Mouse (Mus musculus) c-Kit-positive CD71-positive TER-119-positive erythroid progenitor cells, embryonic 14.5 days (primary cell): ENCODE measurements around the gene Dek.

Experiments
- DNase-seq: peaks from one replicate; pipeline ENCODE4 v3.0.0-alpha.2; 2013; ENCODE audit warnings: low spot score

The Dek gene

DNA sequence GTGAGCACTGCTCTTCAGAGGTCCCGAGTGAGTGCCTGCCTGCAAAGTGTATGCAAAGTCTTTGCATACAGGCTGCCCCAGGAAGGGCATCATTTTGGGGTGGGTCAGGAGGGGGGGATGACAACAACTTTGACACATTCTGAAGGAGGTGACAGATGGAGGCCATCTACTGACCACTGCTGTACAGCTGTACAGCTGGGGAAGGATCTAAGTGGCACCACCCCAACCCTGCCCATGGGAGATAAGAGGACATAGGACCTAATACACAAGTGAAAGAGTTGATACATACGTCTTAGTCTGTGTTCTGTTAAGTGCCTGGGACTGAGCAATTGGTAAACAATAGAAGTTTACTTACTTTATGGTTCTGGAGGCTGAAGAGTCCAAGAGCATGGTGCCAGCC lies 3.2 kb upstream of the Dek start:
- no peak for DNase-seq

DNA sequence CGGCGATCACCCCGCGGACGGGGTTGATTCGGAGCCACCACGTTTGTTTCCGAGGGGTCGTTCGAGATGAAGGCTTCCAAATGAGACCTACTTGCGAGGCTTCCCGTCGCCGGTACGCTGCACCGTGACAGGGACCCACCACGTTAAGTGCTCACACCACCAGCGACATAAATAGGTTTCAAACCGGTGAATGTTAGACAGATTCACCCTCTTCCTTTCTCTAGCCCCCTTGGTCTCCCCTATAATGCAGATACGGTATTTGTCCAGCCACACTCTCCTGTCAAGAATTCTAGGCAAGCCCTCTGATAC lies 533 bp upstream of the Dek start:
- no peak for DNase-seq

DNA sequence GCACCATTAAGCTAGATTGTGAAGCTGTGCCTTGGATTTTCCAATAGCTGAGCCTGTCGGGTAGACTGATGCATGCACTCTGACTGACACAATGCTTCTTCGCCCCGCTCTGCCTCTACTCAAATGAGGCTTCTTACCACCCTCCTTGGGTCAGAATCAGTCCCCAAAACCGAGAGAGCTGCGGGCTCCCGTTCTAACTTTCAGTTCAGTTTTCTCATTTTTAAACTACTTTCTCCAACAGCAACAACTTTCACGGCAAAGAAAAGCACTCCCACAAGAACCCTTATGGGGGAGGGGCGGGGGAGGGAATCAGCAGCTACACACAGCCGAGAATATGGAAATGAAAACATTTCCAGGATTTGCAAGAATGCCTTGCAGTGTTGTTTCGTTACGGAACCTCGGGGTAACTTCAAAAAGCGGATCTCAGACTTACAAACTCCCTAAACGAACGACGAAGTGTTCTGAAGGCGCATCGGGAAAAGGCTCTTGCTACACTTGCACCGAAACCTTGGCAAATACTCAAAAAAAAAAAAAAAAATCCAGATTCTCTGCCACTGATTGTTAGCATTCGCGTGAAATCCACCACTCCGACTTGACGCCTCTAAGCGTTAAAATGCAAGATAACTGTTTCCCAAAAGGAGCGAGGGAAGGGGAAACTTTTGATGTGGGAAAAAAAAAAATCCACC lies 1.0 kb downstream of the Dek start:
- no peak for DNase-seq

DNA sequence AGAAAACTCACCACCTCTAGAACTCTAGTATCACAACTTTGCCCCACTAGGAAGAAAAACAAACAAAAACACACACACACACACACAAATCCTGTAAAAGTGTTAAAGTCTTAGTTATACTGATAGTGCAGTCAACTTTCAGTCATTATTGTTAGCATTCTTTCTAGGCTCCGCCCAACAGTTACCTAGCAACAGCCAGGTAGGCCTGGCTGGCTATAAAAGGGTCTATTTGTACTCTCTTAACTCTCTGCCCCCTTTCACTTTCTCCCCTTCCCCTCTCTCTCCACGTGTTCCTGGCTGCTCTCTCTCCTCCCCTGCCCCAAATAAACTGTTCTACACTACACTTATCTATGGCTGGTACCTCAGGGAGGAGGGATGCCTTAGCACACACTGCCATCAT lies 1.9 kb downstream of the Dek start:
- no peak for DNase-seq

DNA sequence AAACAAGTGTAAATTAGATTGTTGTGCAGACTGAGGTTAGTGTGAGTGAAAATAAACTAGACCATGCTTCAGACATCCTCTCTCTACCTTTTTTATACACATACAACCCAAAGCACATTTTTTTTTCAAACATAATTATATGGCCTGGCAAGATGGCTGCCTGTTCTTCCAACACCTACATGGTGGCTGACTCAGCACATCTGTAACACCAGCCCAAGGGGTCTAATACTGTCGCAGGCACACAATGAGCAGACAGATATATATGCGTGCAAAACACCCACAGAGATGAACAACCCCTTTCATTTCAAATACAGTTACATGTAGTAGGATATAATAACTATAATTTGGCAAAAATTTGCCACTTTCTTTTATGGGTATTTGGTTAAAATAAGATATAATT lies 5.4 kb downstream of the Dek start:
- no peak for DNase-seq

DNA sequence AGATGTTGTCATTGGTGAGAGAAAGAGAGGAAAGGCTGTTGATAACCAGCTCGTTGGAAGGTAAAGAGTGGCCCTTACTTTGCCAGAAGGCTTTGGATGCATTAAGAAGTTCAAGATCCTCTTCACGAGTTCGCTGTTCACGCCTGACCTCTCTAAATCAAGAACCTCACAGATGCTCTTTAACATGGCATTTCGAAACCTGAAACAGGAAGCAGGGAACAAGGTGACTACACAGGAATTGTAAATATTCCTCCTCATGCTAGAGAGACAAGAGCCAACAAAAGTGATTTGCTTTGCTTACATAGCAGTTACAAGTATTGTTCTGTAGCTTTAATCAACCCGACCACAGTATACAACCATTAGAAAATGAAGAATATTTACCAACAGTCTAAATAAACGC lies 6.7 kb downstream of the Dek start:
- DNase-seq: no peak

DNA sequence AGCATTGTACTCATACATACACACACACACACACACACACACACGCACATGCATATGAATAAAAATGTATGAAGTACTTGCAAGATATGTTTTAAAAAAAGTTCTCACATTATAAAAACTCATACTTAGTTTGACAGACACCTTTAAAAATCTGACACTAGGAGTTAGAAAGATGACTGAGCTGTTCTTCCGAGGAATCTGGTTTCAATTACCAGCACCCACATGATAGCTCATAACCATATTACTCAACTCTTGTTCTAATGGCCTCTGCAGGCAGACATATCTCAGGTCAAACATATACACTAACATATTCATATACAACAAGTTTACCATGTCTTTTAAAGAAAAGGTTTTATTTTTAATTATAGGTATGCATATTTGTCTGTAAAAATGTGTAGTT lies 9.4 kb downstream of the Dek start:
- DNase-seq: no peak

DNA sequence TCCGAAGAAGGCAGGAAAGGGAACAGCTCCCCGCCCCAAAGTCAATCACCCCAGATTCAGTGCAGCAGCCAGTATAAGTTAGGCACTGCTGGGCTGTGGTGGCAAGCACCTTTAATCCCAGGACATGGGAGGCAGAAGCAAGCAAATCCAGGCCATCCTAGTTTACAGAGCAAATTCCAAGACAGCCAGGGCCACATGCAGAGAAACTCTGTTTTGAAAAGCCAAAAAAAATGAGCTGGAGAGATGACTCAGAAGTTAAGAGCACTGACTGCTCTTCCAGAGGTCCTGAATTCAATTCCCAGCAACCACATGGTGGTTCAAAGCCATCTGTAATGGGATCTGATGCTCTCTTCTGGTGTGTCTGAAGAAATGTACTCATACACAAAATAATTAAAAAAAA lies 12.2 kb downstream of the Dek start:
- DNase-seq: no peak

DNA sequence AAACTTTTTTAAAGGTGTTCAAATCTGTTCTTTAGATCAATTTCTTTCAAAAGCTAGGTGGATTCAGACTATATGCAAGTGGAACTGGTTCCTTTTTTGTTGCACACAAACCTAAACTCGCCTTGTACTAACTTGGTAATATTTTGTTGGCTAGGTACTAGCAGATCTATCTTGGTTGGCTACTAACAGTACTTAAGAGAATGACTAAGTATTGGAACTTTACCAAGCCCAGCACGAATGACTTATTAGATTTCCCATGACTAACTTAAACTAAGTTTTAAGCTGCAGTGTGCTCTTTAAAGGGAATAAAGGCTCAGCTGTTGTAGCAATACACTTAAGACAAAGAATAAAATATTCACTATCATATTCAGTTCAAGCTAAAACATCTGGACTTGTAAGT lies 16.7 kb downstream of the Dek start:
- DNase-seq: no peak

DNA sequence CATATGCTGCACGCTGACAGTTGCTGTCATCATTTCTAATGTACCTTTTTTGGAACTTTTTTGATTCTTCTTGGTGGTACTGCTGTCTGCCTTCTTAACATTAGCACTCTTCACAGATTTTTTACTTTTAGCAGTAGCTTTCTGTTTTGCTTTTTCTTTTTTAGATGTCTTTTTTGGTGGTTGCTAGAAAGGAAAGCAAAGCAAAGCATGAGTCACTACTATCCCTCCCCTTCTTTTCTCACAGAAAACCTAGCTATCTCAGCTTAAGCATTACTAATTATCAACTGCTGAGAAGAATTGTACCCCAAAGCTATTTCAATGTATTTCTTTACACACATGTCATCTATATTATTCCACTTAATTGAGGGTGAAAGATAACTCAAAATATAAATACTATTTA lies 17.6 kb downstream of the Dek start:
- no peak for DNase-seq

DNA sequence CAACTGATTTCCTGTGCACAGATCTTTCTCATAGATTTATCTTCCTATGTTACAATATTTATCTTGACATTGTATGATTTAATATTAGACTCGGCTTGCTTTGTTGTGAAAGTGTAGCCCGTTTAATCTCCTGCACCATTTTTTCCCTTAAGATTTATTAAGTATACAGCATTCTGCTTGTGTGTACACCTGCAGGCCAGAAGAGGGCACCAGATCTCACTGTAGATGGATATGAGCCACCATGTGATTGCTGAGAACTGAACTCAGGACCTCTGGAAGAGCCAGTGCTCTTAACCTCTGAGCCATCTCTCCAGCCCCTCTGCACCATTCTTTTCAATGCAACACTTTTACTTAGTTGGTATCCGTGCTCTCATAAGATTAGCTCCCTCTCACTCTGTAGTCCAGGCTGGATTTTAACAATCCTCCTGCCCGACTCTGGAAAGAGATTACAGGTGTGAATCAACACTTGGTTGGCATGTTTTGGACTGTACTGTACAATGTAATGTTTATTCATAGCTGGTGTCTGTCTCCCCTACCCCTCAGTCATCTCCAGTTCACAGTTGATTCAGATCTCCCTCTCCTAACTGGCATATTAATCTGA lies 25.0 kb downstream of the Dek start:
- DNase-seq: no peak

DNA sequence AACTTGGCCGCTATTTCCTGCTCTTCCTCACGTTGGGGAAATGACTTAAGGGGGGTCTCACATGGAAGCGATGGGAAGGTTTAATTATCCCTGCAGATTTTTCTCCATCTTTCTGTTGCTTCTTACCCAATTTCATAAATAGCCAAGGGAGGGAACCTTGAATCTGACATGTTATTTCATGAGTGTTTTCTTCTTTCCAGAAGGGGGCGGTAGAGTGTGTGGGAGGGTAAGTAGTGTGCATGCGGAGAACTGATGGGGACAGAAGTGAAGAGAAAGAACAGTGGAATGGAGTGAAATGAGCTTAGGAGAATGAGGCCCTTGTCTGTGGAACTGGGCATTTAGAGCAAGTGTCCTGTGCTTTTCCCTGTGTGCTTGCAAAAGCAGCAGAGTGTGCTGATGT lies 27.2 kb downstream of the Dek start:
- no peak for DNase-seq

DNA sequence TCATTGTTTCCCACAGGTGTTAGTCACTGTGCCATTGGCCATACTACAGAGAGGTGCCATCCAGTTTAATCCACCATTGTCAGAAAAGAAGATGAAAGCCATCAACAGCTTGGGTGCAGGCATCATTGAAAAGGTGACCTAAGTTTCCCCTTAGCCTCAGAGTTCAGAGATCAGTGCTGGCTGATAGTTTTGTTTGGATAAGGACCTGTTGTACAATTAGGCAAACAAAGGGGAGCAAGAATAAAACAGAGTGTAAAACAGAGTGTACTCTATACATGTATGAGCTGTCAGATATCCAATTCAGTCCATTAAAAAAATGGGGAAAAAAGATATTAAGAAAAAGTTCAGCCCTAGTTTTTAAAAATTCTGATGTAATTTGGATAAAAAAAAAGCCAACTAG lies 28.6 kb downstream of the Dek start:
- DNase-seq: no peak

DNA sequence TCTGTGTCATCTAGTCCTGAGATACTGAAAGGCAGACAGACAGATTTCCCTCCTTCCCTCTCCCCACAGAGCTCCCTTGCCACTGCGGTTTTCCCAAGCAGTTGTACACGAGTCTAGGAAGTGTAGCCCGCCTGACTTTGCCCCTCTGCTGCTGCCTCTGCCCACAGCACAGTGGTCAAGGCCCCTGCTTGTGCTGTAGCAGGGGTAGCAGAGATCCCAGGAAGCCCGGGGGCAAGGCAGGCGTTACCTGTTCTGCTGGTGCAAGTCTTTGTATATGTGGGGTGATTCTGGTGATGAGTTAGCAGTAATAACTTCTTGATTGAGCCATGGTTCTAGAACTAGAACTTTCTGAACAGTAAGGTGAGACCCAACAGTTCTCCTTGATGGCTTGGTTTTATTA lies 29.8 kb downstream of the Dek start:
- DNase-seq: no peak

DNA sequence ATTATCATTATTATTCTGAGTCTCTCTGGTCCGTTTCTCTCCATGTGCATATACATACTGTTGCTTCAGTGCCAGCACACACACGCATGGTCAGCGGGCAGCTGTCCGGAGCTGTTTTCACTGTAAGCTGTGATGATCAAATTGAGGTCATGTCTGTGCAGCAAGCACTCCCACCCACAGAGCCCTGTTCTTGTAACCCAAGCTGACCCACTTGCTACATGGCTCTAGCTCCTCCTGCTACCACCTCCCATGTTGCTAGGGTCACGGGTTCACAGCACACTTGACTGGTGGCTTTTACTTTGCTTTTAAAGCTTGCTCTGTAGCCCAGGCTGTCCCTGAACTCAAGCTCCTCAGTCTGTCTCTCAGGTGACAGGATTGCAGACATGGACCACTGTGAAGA lies 33.5 kb downstream of the Dek start:
- DNase-seq: no peak

DNA sequence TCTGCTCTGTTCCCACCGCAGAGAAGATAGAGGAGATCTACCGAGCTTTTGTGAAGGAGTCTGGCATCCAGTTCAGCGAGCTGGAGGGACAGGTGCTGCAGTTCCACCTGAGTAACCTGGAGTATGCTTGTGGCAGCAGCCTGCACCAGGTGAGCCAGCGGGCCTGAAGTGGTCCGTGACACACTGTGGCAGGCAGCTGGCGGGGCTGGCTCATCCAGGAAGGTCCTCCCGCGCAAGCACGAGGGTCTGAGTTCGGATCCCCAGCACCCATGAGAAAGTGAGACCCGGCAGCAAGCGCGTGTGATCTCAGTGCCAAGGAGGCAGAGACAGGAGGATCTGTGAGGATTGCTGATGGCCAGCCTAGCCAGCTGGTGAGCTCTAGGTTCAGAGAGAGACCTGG lies 34.1 kb downstream of the Dek start:
- DNase-seq: no peak

DNA sequence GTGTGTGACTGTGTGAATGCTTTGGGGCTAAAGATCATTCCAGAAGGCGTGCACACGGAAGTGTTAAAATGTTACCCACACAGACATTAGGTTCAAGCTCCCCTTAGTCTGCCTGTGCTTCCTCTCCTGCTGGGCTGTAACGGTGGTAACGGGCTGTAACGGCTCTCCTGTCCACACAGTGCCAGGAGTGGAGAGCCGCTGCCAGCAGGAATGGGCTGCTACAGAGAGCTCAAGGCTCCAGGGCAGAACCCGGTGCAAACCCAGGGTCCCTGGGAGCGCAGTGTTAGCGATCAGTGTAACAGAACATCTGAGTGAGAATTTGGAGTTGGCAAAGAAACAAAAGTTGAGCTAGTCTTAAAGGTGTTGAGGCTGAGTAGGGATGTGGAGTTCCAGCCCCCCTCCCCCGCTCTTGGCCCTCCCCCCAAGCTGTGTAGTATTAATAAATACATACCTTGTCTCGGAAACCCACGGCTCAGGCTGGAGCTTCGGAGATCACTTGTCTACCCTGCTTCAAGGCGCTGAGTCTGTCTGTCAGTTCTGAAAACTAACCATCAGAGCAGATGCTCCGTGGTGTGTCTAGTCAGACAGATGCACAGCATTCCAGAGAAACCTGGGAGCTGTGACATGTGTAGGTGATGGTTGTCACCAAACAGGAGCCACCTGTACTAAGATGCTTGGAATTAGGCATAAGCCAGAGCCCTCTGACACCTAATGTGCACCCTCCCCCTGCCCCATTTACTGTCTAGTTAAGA lies 35.5 kb downstream of the Dek start:
- no peak for DNase-seq

DNA sequence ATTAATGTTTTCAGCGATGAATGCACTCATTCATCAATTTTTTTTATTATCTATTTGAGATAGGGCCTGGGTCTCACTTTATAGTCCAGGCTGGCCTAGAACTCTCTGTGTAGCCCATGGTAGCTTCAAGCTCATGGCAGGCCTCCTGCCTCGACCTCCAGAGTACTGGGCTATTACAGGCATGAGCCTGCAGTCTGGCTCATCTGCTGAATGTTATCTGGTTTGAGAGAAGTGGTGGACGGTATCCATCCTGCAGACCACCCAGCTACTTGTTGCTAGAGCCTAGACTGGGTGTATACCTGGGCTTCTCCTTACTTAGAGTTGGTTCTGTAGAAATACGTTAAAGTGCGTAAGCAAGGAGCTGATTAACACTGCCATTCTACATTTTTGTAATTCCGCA lies 39.0 kb downstream of the Dek start:
- no peak for DNase-seq

DNA sequence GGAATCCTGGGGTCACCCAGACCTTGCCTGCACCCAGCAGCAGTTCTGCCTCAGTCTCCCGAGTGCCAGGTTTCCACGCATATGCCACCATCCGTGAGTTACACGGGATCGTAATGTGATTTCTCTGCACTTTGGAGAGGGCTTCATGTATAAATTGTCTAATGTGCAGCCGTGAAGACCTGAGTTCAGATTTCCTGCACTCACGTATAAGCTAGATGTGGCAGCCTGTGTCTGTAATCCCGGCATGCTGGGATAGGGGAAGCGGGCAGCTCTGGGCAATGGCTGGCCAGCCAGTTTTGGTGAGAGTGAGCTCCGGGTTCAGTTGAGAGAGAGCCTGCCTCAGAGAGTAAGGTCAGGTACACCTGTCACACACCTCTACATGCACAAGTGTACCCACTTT lies 39.5 kb downstream of the Dek start:
- no peak for DNase-seq

DNA sequence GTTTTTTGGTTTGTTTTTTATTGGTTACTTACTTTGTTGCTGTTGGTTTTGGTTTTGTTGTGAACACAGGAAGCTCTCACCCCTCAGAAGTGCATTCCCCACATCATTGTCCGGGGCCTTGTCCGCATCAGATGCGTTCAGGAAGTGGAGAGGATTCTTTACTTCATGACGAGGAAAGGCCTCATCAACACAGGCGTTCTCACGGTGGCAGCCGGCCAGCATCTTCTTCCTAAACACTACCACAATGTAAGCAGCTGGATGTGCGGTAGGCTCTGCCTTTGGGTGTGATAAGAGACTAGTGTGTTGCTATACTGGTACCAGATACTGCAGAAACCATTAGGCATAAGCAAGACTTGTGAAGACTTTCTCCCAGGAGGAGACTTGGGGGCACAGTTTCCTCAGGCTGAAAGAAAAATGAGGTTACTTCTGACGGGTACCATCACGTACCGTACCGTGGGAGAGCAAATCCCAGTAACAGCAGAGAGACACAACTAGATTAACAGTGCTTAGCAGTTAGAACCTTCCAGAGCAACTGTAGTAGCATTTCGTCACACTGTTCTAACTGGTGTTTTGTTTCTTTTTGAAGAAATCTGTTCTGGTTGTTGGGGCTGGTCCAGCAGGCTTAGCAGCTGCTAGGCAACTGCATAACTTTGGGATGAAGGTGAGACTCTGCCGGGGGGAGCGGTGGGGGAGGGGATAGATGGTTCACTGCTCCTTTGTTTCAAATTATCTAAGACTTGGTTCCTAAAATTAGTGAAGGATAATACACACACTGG lies 41.8 kb downstream of the Dek start:
- no peak for DNase-seq

DNA sequence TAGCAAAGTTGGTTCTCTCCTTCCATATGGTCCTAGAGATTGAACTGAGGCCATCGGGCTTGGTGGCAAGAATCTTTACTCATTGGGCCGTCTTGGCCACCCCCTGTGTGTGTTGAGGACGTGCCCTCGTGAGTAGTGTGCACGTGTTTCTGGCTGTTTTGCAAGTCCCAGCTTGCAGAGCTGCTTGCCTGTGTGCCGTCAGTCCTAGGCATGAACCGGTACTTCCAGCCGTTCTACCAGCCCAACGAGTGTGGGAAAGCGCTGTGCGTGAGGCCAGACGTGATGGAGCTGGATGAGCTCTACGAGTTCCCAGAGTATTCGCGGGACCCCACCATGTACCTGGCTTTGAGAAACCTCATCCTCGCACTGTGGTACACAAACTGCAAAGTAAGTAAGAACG lies 43.2 kb downstream of the Dek start:
- no peak for DNase-seq

DNA sequence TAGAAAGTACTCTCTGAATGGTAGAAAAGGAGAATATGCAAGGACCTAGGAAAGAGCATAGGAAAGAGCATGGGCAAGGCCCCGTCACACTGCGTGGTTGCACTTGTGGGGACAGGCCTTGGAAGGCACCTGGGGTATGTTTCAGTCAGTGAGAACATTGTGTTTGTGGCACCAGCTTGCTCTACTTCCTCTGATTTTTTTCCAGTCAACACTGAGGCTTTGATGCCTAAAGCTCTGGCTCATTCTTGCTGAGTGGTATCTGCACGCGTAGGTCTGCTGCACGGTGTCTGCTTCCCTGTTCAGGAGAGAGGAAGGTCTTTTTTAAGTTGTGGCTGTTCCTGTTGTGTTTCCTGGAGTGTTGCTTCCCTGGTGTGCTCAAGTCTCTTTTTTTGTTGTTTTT lies 49.2 kb downstream of the Dek start:
- no peak for DNase-seq

DNA sequence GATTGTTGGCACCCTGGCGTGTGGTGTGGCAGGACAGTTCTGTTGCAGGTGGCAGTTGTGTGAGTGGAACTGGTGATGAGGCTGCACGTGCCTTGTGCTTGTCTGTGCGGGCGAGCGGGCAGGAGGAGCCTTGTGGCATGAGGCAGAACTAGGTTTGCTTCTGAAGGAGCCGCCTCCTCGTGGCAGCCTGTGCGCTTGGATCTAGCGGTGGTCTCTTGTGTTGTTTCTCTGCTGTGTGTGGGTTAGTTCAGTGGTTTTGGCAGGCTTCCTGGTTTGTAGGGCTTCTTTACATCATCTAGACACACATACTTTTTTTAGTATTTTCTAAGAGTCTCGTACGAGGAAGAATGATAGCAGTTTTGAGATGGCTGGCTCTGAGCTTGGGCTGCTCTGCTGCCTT lies 49.9 kb downstream of the Dek start:
- no peak for DNase-seq
